Mouse (Mus musculus) heart, adult 11 months (tissue): ENCODE measurements around the gene Fmnl2.

Experiments used
- DNase-seq: peaks from one replicate; pipeline ENCODE4 v3.0.0; 2022

Gene Fmnl2

GRCm38 (mm10) chr2:52857611-52858528 lies at the start of gene Fmnl2:
TSS of gene Fmnl2 (plus strand) at chr2:52857860.
- peak; percentile 99 for DNase-seq

- DNase-seq = peak; percentile 53
These were observed 47.7 kb upstream of the Fmnl2 start for GRCm38 (mm10) chr2:52809988-52810387.

- peak; percentile 96 for DNase-seq
These were observed 46.0 kb upstream of the Fmnl2 start for GRCm38 (mm10) chr2:52811691-52812090.

- DNase-seq = peak; percentile 19
These were observed 40.3 kb upstream of the Fmnl2 start for GRCm38 (mm10) chr2:52817341-52817740.

- DNase-seq = peak; percentile 35
These were observed 38.7 kb upstream of the Fmnl2 start for GRCm38 (mm10) chr2:52818944-52819343.

GRCm38 (mm10) chr2:52822214-52822613 lies 35.4 kb upstream of the Fmnl2 start:
- no peak for DNase-seq

- DNase-seq = no peak
These were observed 29.6 kb upstream of the Fmnl2 start for GRCm38 (mm10) chr2:52828077-52828476.

GRCm38 (mm10) chr2:52830513-52830912 lies 27.1 kb upstream of the Fmnl2 start:
- peak; percentile 28 for DNase-seq

GRCm38 (mm10) chr2:52831585-52831984 lies 26.1 kb upstream of the Fmnl2 start:
- DNase-seq = peak; percentile 50

GRCm38 (mm10) chr2:52835726-52836125 lies 21.9 kb upstream of the Fmnl2 start:
- peak; percentile 31 for DNase-seq

- DNase-seq = peak; percentile 76
These were observed 18.6 kb upstream of the Fmnl2 start for GRCm38 (mm10) chr2:52839074-52839473.

- peak; percentile 29 for DNase-seq
These were observed 17.8 kb upstream of the Fmnl2 start for GRCm38 (mm10) chr2:52839868-52840267.

- DNase-seq = peak; percentile 4
These were observed 13.8 kb upstream of the Fmnl2 start for GRCm38 (mm10) chr2:52843861-52844260.

GRCm38 (mm10) chr2:52844936-52845752 lies 12.5 kb upstream of the Fmnl2 start:
- DNase-seq = peak; percentile 92

GRCm38 (mm10) chr2:52846506-52846905 lies 11.2 kb upstream of the Fmnl2 start:
- DNase-seq = peak; percentile 78

GRCm38 (mm10) chr2:52849092-52849491 lies 8.6 kb upstream of the Fmnl2 start:
- DNase-seq = peak; percentile 68

GRCm38 (mm10) chr2:52858529-52859465 lies 1.1 kb downstream of the Fmnl2 start:
- DNase-seq = peak; percentile 94

GRCm38 (mm10) chr2:52859466-52859840 lies 1.8 kb downstream of the Fmnl2 start:
- peak; percentile 95 for DNase-seq

GRCm38 (mm10) chr2:52860111-52860775 lies 2.6 kb downstream of the Fmnl2 start:
- peak; percentile 45 for DNase-seq

- no peak for DNase-seq
These were observed 4.5 kb downstream of the Fmnl2 start for GRCm38 (mm10) chr2:52862046-52862759.

GRCm38 (mm10) chr2:52862760-52863124 lies 5.1 kb downstream of the Fmnl2 start:
- DNase-seq = peak; percentile 60
